Mouse (Mus musculus) midbrain, embryonic 12.5 days (tissue): ENCODE measurements around the gene Adamtsl3. TPM values are rescaled to one million over a fixed set of nuclear protein-coding genes. Genes with fewer than 3 reads are reported as not detected.
"Not testable (repeated sequence)": the region's sequence is repeated elsewhere in the genome, so short reads cannot be mapped to it uniquely, and the experiment has no call there.

Experiments used
- ATAC-seq: fragments of 200-750 bp; cut with Nextera tagmentation; 2 replicates; pipeline ENCODE4 v1.8.0; 2017; ENCODE audit warnings: low read depth, moderate TSS enrichment, moderate library complexity; ENCODE audit not compliant: low FRiP score
- H3K27ac ChIP-seq: fragments of 300-500 bp; sonication (generic); replicated peaks from 2 replicates; pipeline ENCODE4 v1.5.1; 2016; ENCODE audit warnings: mild to moderate bottlenecking
- H3K27me3 ChIP-seq: fragments of 300-500 bp; sonication (generic); 2 replicates; pipeline ENCODE4 v1.6.1; 2016; ENCODE audit warnings: mild to moderate bottlenecking
- H3K36me3 ChIP-seq: fragments of 300-500 bp; sonication (generic); 2 replicates; pipeline ENCODE4 v1.6.1; 2016
- H3K4me1 ChIP-seq: fragments of 300-500 bp; sonication (generic); 2 replicates; pipeline ENCODE4 v1.6.1; 2016
- H3K4me2 ChIP-seq: fragments of 300-500 bp; sonication (generic); replicated peaks from 2 replicates; pipeline ENCODE4 v1.6.1; 2016; ENCODE audit warnings: mild to moderate bottlenecking, moderate library complexity
- H3K4me3 ChIP-seq: fragments of 300-500 bp; sonication (generic); 2 replicates; pipeline ENCODE4 v1.5.1; 2016; ENCODE audit warnings: mild to moderate bottlenecking
- H3K9ac ChIP-seq: fragments of 300-500 bp; sonication (generic); replicated peaks from 2 replicates; pipeline ENCODE4 v1.6.1; 2016; ENCODE audit warnings: mild to moderate bottlenecking, moderate library complexity
- H3K9me3 ChIP-seq: fragments of 300-500 bp; sonication (generic); 2 replicates; pipeline ENCODE4 v1.6.1; 2016; ENCODE audit warnings: mild to moderate bottlenecking
- WGBS: fragments of 180-500 bp; shearing (Covaris S2); methylation state at CpG from one replicate; pipeline ENCODE4 v1.1.7; 2016; 5-methylcytosine and 5-hydroxymethylcytosine counted together
- polyA plus RNA-seq: library from polyadenylated mRNA; unstranded; fragments of >200 nt; fragmentation: Nextera tagmentation; extraction: Ambion mirVana; gene quantifications from 2 replicates; pipeline ENCODE4 v1.2.1, GENCODE M21; 2016

Adamtsl3 gene
- polyA plus RNA-seq, 1 experiment from 2014 or later: 0.55 TPM

DNA sequence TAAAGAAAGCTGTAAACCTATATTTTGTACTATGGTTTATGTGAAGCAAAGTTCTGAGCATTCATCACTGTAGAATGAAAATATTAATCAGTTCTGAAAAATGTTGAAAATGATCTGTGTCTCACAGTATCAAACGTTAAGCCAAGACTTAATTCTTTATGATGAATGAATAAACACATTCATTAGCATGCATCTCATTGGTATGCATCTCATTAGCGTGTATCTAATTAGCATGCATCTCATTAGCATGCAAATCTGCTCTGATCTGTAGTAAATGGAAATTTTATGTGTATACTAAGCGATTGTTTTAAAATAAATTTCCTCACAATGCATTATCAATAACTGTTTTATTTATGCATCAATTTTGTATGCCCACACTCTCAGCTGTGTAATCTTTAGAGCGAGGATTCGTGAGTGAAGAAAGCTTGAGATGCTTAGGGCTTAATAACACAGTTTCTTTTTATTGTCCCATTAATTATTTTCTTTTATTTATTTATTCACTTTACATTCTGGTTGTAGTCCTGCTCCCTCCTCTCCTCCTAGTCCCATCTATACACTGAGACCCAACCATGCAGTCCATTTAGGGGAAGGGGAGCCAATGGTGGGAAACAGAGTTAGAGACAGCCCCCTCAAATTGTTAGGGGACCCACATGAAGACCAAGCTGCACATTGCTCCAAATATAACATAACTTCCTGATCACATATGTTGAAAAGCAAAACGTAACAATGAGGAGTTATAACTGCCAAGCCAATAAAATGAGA is 60.4 kb downstream of the Adamtsl3 start:
- Histone ChIP-seq H3K27me3 (no peaks in the 10 kb centered on the region), H3K36me3 (no peaks in the 10 kb centered on the region), H3K4me2 (no peak overlapping the region), H3K4me1 (peaks cover 22% of the 10 kb centered on the region; the same call in 1 of the 2 replicates), H3K4me3 (no peak overlapping the region), H3K27ac (no peak overlapping the region), H3K9ac (no peak overlapping the region), H3K9me3 (no peaks in the 10 kb centered on the region)
- no peak for ATAC-seq
- WGBS: 71% methylated on average over 6 of the region's 6 CpGs

DNA sequence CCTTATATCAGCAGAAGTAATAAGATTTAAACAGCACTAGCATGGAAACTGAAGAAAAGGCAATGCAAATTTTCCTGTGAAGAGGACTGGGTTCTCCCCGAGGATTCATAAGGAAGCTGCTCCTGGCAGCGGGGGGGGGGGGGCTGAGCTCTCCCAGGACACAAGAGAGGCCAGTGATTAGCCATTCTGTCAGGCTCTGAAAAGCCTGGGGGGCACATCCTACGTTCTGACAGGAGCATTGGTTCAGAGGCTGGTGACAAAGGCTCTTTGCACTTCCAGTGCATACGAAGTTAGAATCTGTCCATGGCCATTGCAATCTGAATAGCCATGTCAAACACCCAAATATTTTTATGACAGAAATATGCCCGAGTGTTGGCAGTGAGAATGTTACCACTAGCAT is 61.4 kb downstream of the Adamtsl3 start:
- Histone ChIP-seq H3K4me3 (no peak overlapping the region), H3K27me3 (no peaks in the 10 kb centered on the region), H3K9ac (no peak overlapping the region), H3K36me3 (no peaks in the 10 kb centered on the region), H3K27ac (no peak overlapping the region), H3K4me2 (no peak overlapping the region), H3K4me1 (peaks cover 22% of the 10 kb centered on the region; the same call in 1 of the 2 replicates), H3K9me3 (no peaks in the 10 kb centered on the region)
- ATAC-seq: no peak; the same call in 1 of the 2 replicates
- 34% methylated on average over 4 of the region's 5 CpGs for WGBS

DNA sequence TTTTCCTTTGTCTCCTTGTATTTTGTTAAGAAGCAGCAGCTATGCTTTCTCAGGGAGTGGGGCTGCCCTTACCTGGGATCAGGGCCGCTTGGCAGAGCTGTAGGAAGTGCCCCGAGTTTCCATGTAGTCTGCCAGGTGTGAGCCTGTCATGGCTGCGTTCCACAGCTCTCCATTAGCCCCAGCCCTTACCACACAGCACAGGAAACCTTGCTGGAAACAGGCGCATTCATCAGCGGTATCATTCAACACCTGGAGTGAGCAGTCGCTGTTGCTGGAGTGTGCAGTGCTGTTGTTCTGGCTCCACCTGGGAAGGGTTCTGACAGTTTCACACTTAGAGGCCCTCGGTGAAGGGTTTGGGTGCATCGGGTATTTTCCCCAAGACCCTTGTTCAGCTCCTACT is 62.1 kb downstream of the Adamtsl3 start:
- Histone ChIP-seq H3K9me3 (no peaks in the 10 kb centered on the region), H3K9ac (no peak overlapping the region), H3K36me3 (no peaks in the 10 kb centered on the region), H3K4me1 (peaks cover 22% of the 10 kb centered on the region; the same call in 1 of the 2 replicates), H3K27ac (no peak overlapping the region), H3K27me3 (no peaks in the 10 kb centered on the region), H3K4me3 (no peak overlapping the region), H3K4me2 (no peak overlapping the region)
- ATAC-seq: no peak
- 86% methylated on average over 8 of the region's 8 CpGs for WGBS

GRCm38 (mm10) chr7:82405466-82406045 is 70.1 kb downstream of the Adamtsl3 start:
- no peaks in the 10 kb centered on the region for H3K36me3 ChIP-seq
- no peaks in the 10 kb centered on the region for H3K9me3 ChIP-seq
- H3K4me3 ChIP-seq: no peak overlapping the region
- H3K9ac ChIP-seq: no peak overlapping the region
- no peak overlapping the region for H3K27ac ChIP-seq
- no peaks in the 10 kb centered on the region for H3K27me3 ChIP-seq
- ATAC-seq: no peak
- WGBS: 89% methylated on average over 9 of the region's 9 CpGs
- H3K4me1 ChIP-seq: no peaks in the 10 kb centered on the region
- H3K4me2 ChIP-seq: no peak overlapping the region

- Histone ChIP-seq H3K4me3 (no peak overlapping the region), H3K9ac (no peak overlapping the region), H3K36me3 (no peaks in the 10 kb centered on the region), H3K4me2 (no peak overlapping the region), H3K27me3 (no peaks in the 10 kb centered on the region), H3K27ac (no peak overlapping the region), H3K4me1 (no peaks in the 10 kb centered on the region), H3K9me3 (no peaks in the 10 kb centered on the region)
- ATAC-seq: no peak
- WGBS: 90% methylated on average over 4 of the region's 4 CpGs
Measured at GRCm38 (mm10) chr7:82410966-82411365, 75.5 kb downstream of the Adamtsl3 start.

GRCm38 (mm10) chr7:82416653-82417052 is 81.2 kb downstream of the Adamtsl3 start:
- WGBS: 84% methylated on average over 6 of the region's 6 CpGs
- H3K9ac ChIP-seq: no peak overlapping the region
- H3K36me3 ChIP-seq: no peaks in the 10 kb centered on the region
- H3K4me2 ChIP-seq: no peak overlapping the region
- H3K27ac ChIP-seq: no peak overlapping the region
- no peaks in the 10 kb centered on the region for H3K27me3 ChIP-seq
- H3K4me1 ChIP-seq: no peaks in the 10 kb centered on the region
- no peaks in the 10 kb centered on the region for H3K9me3 ChIP-seq
- no peak for ATAC-seq
- no peak overlapping the region for H3K4me3 ChIP-seq

- H3K27me3 ChIP-seq: no peaks in the 10 kb centered on the region
- no peaks in the 10 kb centered on the region for H3K4me1 ChIP-seq
- H3K9ac ChIP-seq: no peak overlapping the region
- no peaks in the 10 kb centered on the region for H3K9me3 ChIP-seq
- ATAC-seq: no peak
- H3K4me3 ChIP-seq: no peak overlapping the region
- no peaks in the 10 kb centered on the region for H3K36me3 ChIP-seq
- no peak overlapping the region for H3K27ac ChIP-seq
- H3K4me2 ChIP-seq: no peak overlapping the region
- 78% methylated on average over 4 of the region's 4 CpGs for WGBS
Measured at GRCm38 (mm10) chr7:82417053-82417452, 81.6 kb downstream of the Adamtsl3 start.

DNA sequence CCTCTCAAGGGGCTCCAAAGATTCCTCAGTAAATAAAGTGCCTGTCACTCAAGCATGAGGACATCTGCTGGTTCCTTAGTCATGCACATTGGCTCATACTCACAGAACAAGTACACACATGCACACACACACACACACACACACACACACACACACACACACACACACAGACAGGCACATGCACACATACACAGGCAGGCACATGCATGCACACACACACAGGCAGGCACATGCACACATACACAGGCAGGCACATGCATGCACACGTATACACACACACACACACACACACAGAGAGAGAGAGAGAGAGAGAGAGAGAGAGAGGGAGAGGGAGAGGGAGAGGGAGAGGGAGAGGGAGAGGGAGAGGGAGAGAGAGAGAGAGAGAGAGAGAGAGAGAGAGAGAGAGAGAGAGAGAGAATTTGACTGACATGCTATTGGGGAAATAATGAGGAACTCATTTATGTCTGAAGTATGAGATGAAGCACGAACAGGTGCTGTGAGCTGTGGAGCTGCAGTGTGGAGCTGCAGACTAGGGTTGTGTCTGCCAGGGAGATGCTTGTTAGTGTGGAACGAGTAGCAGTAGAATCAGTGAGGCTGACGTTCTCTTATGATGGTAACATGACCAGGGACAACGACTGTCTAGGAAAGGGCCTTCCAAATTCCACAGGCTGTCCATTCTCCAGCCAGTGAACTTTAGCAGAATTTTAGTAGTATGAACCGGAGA is 85.0 kb downstream of the Adamtsl3 start:
- H3K27me3 ChIP-seq, H3K4me1 ChIP-seq, H3K9me3 ChIP-seq, H3K4me3 ChIP-seq, H3K9ac ChIP-seq, H3K36me3 ChIP-seq, H3K4me2 ChIP-seq, H3K27ac ChIP-seq, ATAC-seq: not testable (repeated sequence)
- 76% methylated on average over 5 of the region's 6 CpGs for WGBS

- no peaks in the 10 kb centered on the region for H3K4me1 ChIP-seq
- no peak overlapping the region for H3K4me3 ChIP-seq
- WGBS: 78% methylated on average over 3 of the region's 3 CpGs
- ATAC-seq: no peak
- H3K4me2 ChIP-seq: no peak overlapping the region
- no peak overlapping the region for H3K9ac ChIP-seq
- H3K27ac ChIP-seq: no peak overlapping the region
- H3K36me3 ChIP-seq: no peaks in the 10 kb centered on the region
- no peaks in the 10 kb centered on the region for H3K27me3 ChIP-seq
- no peaks in the 10 kb centered on the region for H3K9me3 ChIP-seq
Measured at GRCm38 (mm10) chr7:82422561-82422960, 87.1 kb downstream of the Adamtsl3 start.

- Histone ChIP-seq H3K4me3 (no peak overlapping the region), H3K27ac (no peak overlapping the region), H3K27me3 (no peaks in the 10 kb centered on the region), H3K9me3 (no peaks in the 10 kb centered on the region), H3K9ac (no peak overlapping the region), H3K4me1 (no peaks in the 10 kb centered on the region), H3K4me2 (no peak overlapping the region), H3K36me3 (no peaks in the 10 kb centered on the region)
- 96% methylated on average over 2 of the region's 2 CpGs for WGBS
- ATAC-seq: no peak
Measured at GRCm38 (mm10) chr7:82423602-82424001, 88.1 kb downstream of the Adamtsl3 start.

- no peaks in the 10 kb centered on the region for H3K27me3 ChIP-seq
- WGBS: 79% methylated on average over 1 of the region's 1 CpGs
- no peak for ATAC-seq
- H3K36me3 ChIP-seq: no peaks in the 10 kb centered on the region
- no peak overlapping the region for H3K9ac ChIP-seq
- H3K27ac ChIP-seq: no peak overlapping the region
- H3K4me2 ChIP-seq: no peak overlapping the region
- no peaks in the 10 kb centered on the region for H3K9me3 ChIP-seq
- no peaks in the 10 kb centered on the region for H3K4me1 ChIP-seq
- no peak overlapping the region for H3K4me3 ChIP-seq
Measured at GRCm38 (mm10) chr7:82424281-82424680, 88.8 kb downstream of the Adamtsl3 start.

DNA sequence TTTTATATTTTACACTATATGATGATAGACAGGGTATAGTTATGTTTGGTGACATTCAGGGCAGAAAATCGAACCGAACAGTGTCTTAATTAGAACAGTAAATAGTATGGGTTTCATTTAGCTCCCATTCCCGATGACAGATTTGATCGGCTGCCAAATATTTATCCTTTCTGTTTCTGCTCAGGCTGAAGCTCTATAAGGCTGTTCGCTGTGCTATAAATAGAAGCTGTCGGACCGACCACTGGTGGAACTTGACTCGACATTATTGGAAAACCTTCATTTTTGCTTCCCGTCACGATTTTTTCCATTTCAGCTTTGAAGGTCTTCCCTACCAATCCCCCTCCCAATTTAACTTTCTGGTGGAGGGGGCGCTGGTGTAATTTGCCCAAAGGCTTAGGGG is 89.9 kb downstream of the Adamtsl3 start:
- no peak for ATAC-seq
- no peaks in the 10 kb centered on the region for H3K27me3 ChIP-seq
- H3K9ac ChIP-seq: no peak overlapping the region

More for the DNA sequence above, 89.9 kb downstream of the Adamtsl3 start:
- Histone ChIP-seq H3K36me3 (no peaks in the 10 kb centered on the region), H3K9me3 (no peaks in the 10 kb centered on the region), H3K4me2 (no peak overlapping the region), H3K4me1 (no peaks in the 10 kb centered on the region), H3K27ac (no peak overlapping the region), H3K4me3 (no peak overlapping the region)
- WGBS: 74% methylated on average over 11 of the region's 11 CpGs
